Comparison of ENCODE assay signal across 24 mouse cellular contexts in genomic region chr12:51025531-51025930, GRCm38 (mm10).
DNase-seq lines count a peak whose midpoint lies in the region; ATAC-seq lines count a peak whose summit lies in the region.
"Had no signal": no experiment of that assay in that cellular context is flagged by ENCODE, and none has a peak within 500 bp of the region (broad histone marks: within the 10 kb centered on the region; RNA-seq: fewer than 3 reads in every experiment).

No protein-coding gene starts in this region.

- no peak overlapping the region for H3K4me3 ChIP-seq in heart, embryonic 11.5 days (ENCODE audit: low read depth, low read length)
- H3K4me3 ChIP-seq: embryonic facial prominence, embryonic 13.5 days; gastrocnemius, adult 2 months; heart, adult 2 months; heart, embryonic 10.5 days; hindbrain, embryonic 12.5 days; hindbrain, embryonic 15.5 days had no signal

- no peaks in the 10 kb centered on the region for H3K36me3 ChIP-seq in heart, embryonic 11.5 days (ENCODE audit: control insufficient read depth, insufficient read depth, low read length)
- H3K36me3 ChIP-seq: embryonic facial prominence, embryonic 13.5 days; G1E; heart, embryonic 10.5 days; hindbrain, embryonic 12.5 days; hindbrain, embryonic 15.5 days had no signal

- H3K9ac ChIP-seq in heart, embryonic 11.5 days (ENCODE audit: low read depth, low read length) = no peak overlapping the region
- H3K9ac ChIP-seq: embryonic facial prominence, embryonic 13.5 days; forebrain, postnatal 0 days; hindbrain, embryonic 12.5 days; hindbrain, embryonic 15.5 days had no signal

- no peak for DNase-seq in heart, adult 18-20 months
- peak; percentile 33 to 45 for DNase-seq in layer of hippocampus, postnatal 10 days (ENCODE audit: low spot score in 2 of 2)
- no peak for DNase-seq in layer of hippocampus, adult 11-12 months (ENCODE audit: low spot score)
- DNase-seq in fat pad, adult 2 months (ENCODE audit: extremely low read depth, low read depth, low spot score) = peak; percentile 65
- no peak for DNase-seq in cerebellum, adult 11 months
- DNase-seq: adrenal gland, postnatal 10 days; adrenal gland, postnatal 36 days; B cell, adult 2 months; cerebellum, adult 2 months; cerebellum, adult 9-11 months; cerebellum, postnatal 25 days; forebrain, postnatal 0 days; gastrocnemius, adult 2 months; gastrocnemius, postnatal 14 days; heart, adult 2 months had no signal

- H3K9me3 ChIP-seq in heart, embryonic 11.5 days (replicated peaks; ENCODE audit: control insufficient read depth, low read length) = no peaks in the 10 kb centered on the region
- H3K9me3 ChIP-seq: embryonic facial prominence, embryonic 13.5 days; heart, embryonic 10.5 days; hindbrain, embryonic 12.5 days; hindbrain, embryonic 15.5 days had no signal

- no peaks in the 10 kb centered on the region for H3K27me3 ChIP-seq in heart, embryonic 11.5 days (ENCODE audit: control insufficient read depth, insufficient read depth, low read length)
- H3K27me3 ChIP-seq: CH12.LX; hindbrain, embryonic 15.5 days had no signal

- peaks cover 5% of the 10 kb centered on the region; the same call in 1 of the 2 replicates for H3K4me1 ChIP-seq in heart, embryonic 11.5 days (ENCODE audit: control insufficient read depth, insufficient read depth, low read length)
- H3K4me1 ChIP-seq: embryonic facial prominence, embryonic 13.5 days had no signal

- 40% methylated on average over 3 of the region's 3 CpGs for WGBS in heart, embryonic 11.5 days (ENCODE audit: insufficient replicate concordance)

- 0 out of 2 replicates have a peak, but pooled peaks have one; percentile 14 for ATAC-seq in heart, embryonic 11.5 days (replicated peaks; ENCODE audit: insufficient number of reproducible peaks, low FRiP score, low TSS enrichment)
- ATAC-seq: forebrain, embryonic 14.5 days; forebrain, postnatal 0 days; Patski had no signal

- H3K27ac ChIP-seq in heart, embryonic 11.5 days (ENCODE audit: low read depth, low read length) = no peak overlapping the region
- H3K27ac ChIP-seq: embryonic facial prominence, embryonic 13.5 days; gastrocnemius, adult 2 months; heart, adult 2 months; heart, embryonic 10.5 days; hindbrain, embryonic 12.5 days; hindbrain, embryonic 15.5 days had no signal

- H3K4me2 ChIP-seq in heart, embryonic 11.5 days = no peak overlapping the region
- H3K4me2 ChIP-seq: embryonic facial prominence, embryonic 13.5 days; hindbrain, embryonic 12.5 days; hindbrain, embryonic 15.5 days had no signal

Comparison
In these comparisons a context has a peak if more than half of its experiments do, and no peak if none do; other contexts are left out.
1. DNase-seq: peak in layer of hippocampus, postnatal 10 days (2 of 2) and fat pad, adult 2 months (single experiment); none in heart, adult 18-20 months (0 of 2), layer of hippocampus, adult 11-12 months (single experiment) and cerebellum, adult 11 months (single experiment).